9 mouse cellular contexts compared by ENCODE assay signal in genomic region chr19:5071077-5071476, GRCm38 (mm10). TPM values are rescaled to one million over a fixed set of nuclear protein-coding genes. Genes with fewer than 3 reads are reported as not detected.
DNase-seq lines count a peak whose midpoint lies in the region; ATAC-seq and TF ChIP-seq lines count a peak whose summit lies in the region.
"Had no signal": no experiment of that assay in that cellular context is flagged by ENCODE, and none has a peak within 500 bp of the region (broad histone marks: within the 10 kb centered on the region; RNA-seq: fewer than 3 reads in every experiment).

No protein-coding gene starts in this region.

- ATAC-seq in lung, embryonic 15.5 days (ENCODE audit: borderline replicate concordance, extremely low read depth, low FRiP score, low TSS enrichment): no peak
- ATAC-seq in forebrain, postnatal 0 days: no peak
- no peak for ATAC-seq in liver, embryonic 14.5 days (ENCODE audit: insufficient read depth)
- no peak for ATAC-seq in stomach, embryonic 16.5 days (ENCODE audit: insufficient read depth, low FRiP score)

- peak overlapping the region; percentile 62 for H3K4me3 ChIP-seq in lung, embryonic 15.5 days
- H3K4me3 ChIP-seq in forebrain, postnatal 0 days (ENCODE audit: low read depth, low read length): peak overlapping the region; percentile 42
- no peak overlapping the region; a peak in 1 of 4 replicates for H3K4me3 ChIP-seq in liver, embryonic 14.5 days (ENCODE audit: insufficient read depth in 1 of 2, low read depth in 2 of 2, low read length in 2 of 2)
- H3K4me3 ChIP-seq in stomach, embryonic 16.5 days (replicated peaks; ENCODE audit: low read length): peak overlapping the region; percentile 69

- peaks cover 50% of the 10 kb centered on the region for H3K27me3 ChIP-seq in lung, embryonic 15.5 days
- no peaks in the 10 kb centered on the region for H3K27me3 ChIP-seq in forebrain, postnatal 0 days (ENCODE audit: insufficient read depth, low read length)
- H3K27me3 ChIP-seq in liver, embryonic 14.5 days (ENCODE audit: control insufficient read depth, insufficient read depth, low read length): peaks cover 16% of the 10 kb centered on the region
- H3K27me3 ChIP-seq in stomach, embryonic 16.5 days (ENCODE audit: control insufficient read depth, insufficient read depth, low read length): no peaks in the 10 kb centered on the region

- no peaks in the 10 kb centered on the region for H3K9me3 ChIP-seq in lung, embryonic 15.5 days
- no peaks in the 10 kb centered on the region for H3K9me3 ChIP-seq in forebrain, postnatal 0 days (ENCODE audit: low read length)
- no peaks in the 10 kb centered on the region for H3K9me3 ChIP-seq in liver, embryonic 14.5 days (ENCODE audit: control insufficient read depth, low read length)
- H3K9me3 ChIP-seq in stomach, embryonic 16.5 days (replicated peaks; ENCODE audit: control insufficient read depth, low read length): no peaks in the 10 kb centered on the region

- peak overlapping the region; percentile 65 for H3K9ac ChIP-seq in lung, embryonic 15.5 days
- H3K9ac ChIP-seq in forebrain, postnatal 0 days: peak overlapping the region; percentile 60
- peak overlapping the region; percentile 49 for H3K9ac ChIP-seq in liver, embryonic 14.5 days (replicated peaks)
- H3K9ac ChIP-seq in stomach, embryonic 16.5 days (ENCODE audit: low read length): peak overlapping the region; percentile 87

- peak overlapping the region; percentile 87 for H3K4me2 ChIP-seq in lung, embryonic 15.5 days
- peak overlapping the region; percentile 83 for H3K4me2 ChIP-seq in forebrain, postnatal 0 days (ENCODE audit: low read depth)
- H3K4me2 ChIP-seq in liver, embryonic 14.5 days (ENCODE audit: low read depth): peak overlapping the region; percentile 77
- H3K4me2 ChIP-seq in stomach, embryonic 16.5 days (ENCODE audit: low read depth, low read length): peak overlapping the region; percentile 77

- peak overlapping the region; percentile 88 for H3K27ac ChIP-seq in lung, embryonic 15.5 days
- H3K27ac ChIP-seq in forebrain, postnatal 0 days (ENCODE audit: low read depth, low read length): peak overlapping the region; percentile 51; the same call in 1 of the 2 replicates
- no peak overlapping the region for H3K27ac ChIP-seq in liver, embryonic 14.5 days
- peak overlapping the region; percentile 89 for H3K27ac ChIP-seq in stomach, embryonic 16.5 days (ENCODE audit: low read length)

- no peaks in the 10 kb centered on the region for H3K36me3 ChIP-seq in lung, embryonic 15.5 days
- H3K36me3 ChIP-seq in forebrain, postnatal 0 days (ENCODE audit: insufficient read depth): no peaks in the 10 kb centered on the region
- H3K36me3 ChIP-seq in liver, embryonic 14.5 days (replicated peaks; ENCODE audit: control insufficient read depth, insufficient read depth, low read depth): no peaks in the 10 kb centered on the region
- H3K36me3 ChIP-seq in stomach, embryonic 16.5 days (ENCODE audit: control insufficient read depth, insufficient read depth, low read length): no peaks in the 10 kb centered on the region

- DNase-seq in lung, postnatal 36 days: no peak
- DNase-seq in forebrain, postnatal 0 days: no peak
- no peak for DNase-seq in liver, embryonic 14.5 days (ENCODE audit: low read depth in 3 of 3, low spot score in 3 of 3)
- no peak for DNase-seq in cerebellum, adult 11-12 months
- no peak for DNase-seq in retina, postnatal 1 day
- no peak for DNase-seq in layer of hippocampus, adult 8-10 months (ENCODE audit: low spot score in 2 of 2)

- no peak for TF ChIP-seq EP300 in liver, embryonic 14.5 days (IDR thresholded peaks at IDR 0.05; ENCODE audit: low read depth)

- peaks cover 55% of the 10 kb centered on the region for H3K4me1 ChIP-seq in lung, embryonic 15.5 days
- peaks cover 17% of the 10 kb centered on the region for H3K4me1 ChIP-seq in forebrain, postnatal 0 days (ENCODE audit: insufficient read depth)
- peaks cover 30 to 31% of the 10 kb centered on the region in 2 experiments for H3K4me1 ChIP-seq in liver, embryonic 14.5 days (replicated peaks; ENCODE audit: control insufficient read depth in 2 of 2, insufficient read depth in 2 of 2, low read length in 1 of 2)
- H3K4me1 ChIP-seq in stomach, embryonic 16.5 days (ENCODE audit: control insufficient read depth, insufficient read depth, low read length): peaks cover 41% of the 10 kb centered on the region

- 6% methylated on average over 11 of the region's 11 CpGs for WGBS in lung, embryonic 15.5 days
- 14% methylated on average over 11 of the region's 11 CpGs for WGBS in forebrain, postnatal 0 days
- WGBS in liver, embryonic 14.5 days (ENCODE audit: insufficient replicate concordance): 24% methylated on average over 11 of the region's 11 CpGs
- 10% methylated on average over 11 of the region's 11 CpGs for WGBS in stomach, embryonic 16.5 days

- TF ChIP-seq CTCF in forebrain, postnatal 0 days (IDR thresholded peaks at IDR 0.05; ENCODE audit: low read depth): no peak
- no peak for TF ChIP-seq CTCF in liver, embryonic 14.5 days (IDR thresholded peaks at IDR 0.05; ENCODE audit: low read depth)

RNA-seq across cellular contexts. Expression of gene Cd248, which starts 3.2 kb away (rescaled TPM):
- polyA plus RNA-seq in lung, embryonic 15.5 days (2015; fragmentation: Nextera tagmentation; extraction: Ambion mirVana): 71.7 and 72.4 TPM in 2 replicates
- total RNA-seq in forebrain, postnatal 0 days (2014; rRNA removed): 11.8 and 20.8 TPM in 2 replicates
- 16.3 and 18.1 TPM in 2 replicates for polyA plus RNA-seq in forebrain, postnatal 0 days (2015; fragmentation: Nextera tagmentation; extraction: Ambion mirVana)
- polyA plus RNA-seq in liver, embryonic 14.5 days (2012; rRNA removed): 1.7 and 2.0 TPM in 2 replicates
- 2.8 and 3.4 TPM in 2 replicates for polyA plus RNA-seq in liver, embryonic 14.5 days (2014; fragmentation: Nextera tagmentation; extraction: Ambion mirVana)
- 69.8 and 76.9 TPM in 2 replicates for polyA plus RNA-seq in stomach, embryonic 16.5 days (2015; fragmentation: Nextera tagmentation; extraction: Ambion mirVana)
- 1 to 10 TPM; 3.7 to 5.6 (median 4.4) TPM for total RNA-seq in layer of hippocampus, adult 8-10 months (2022)

RNA-seq across cellular contexts. Expression of gene Tmem151a, which starts 14.3 kb away (rescaled TPM):
- 3.4 and 4.6 TPM in 2 replicates for polyA plus RNA-seq in lung, embryonic 15.5 days (2015; fragmentation: Nextera tagmentation; extraction: Ambion mirVana)
- 22.6 and 37.0 TPM in 2 replicates for total RNA-seq in forebrain, postnatal 0 days (2014; rRNA removed)
- polyA plus RNA-seq in forebrain, postnatal 0 days (2015; fragmentation: Nextera tagmentation; extraction: Ambion mirVana): 40.6 and 46.2 TPM in 2 replicates
- 0.18 and 0.21 TPM in 2 replicates for polyA plus RNA-seq in liver, embryonic 14.5 days (2012; rRNA removed)
- 0.25 and 0.28 TPM in 2 replicates for polyA plus RNA-seq in liver, embryonic 14.5 days (2014; fragmentation: Nextera tagmentation; extraction: Ambion mirVana)
- polyA plus RNA-seq in stomach, embryonic 16.5 days (2015; fragmentation: Nextera tagmentation; extraction: Ambion mirVana): 4.9 and 6.8 TPM in 2 replicates
- total RNA-seq in layer of hippocampus, adult 8-10 months (2022): 100 to 1,000 TPM; 104 to 117 (median 106) TPM
- total RNA-seq: common myeloid progenitor, adult 5-6 weeks had no signal

RNA-seq across cellular contexts. Expression of gene Yif1a, which starts 17.3 kb away (rescaled TPM):
- 94.5 and 96.8 TPM in 2 replicates for polyA plus RNA-seq in lung, embryonic 15.5 days (2015; fragmentation: Nextera tagmentation; extraction: Ambion mirVana)
- 44.6 and 54.9 TPM in 2 replicates for total RNA-seq in forebrain, postnatal 0 days (2014; rRNA removed)
- 50.5 and 59.9 TPM in 2 replicates for polyA plus RNA-seq in forebrain, postnatal 0 days (2015; fragmentation: Nextera tagmentation; extraction: Ambion mirVana)
- polyA plus RNA-seq in liver, embryonic 14.5 days (2012; rRNA removed): 34.7 and 37.0 TPM in 2 replicates
- 58.6 and 60.0 TPM in 2 replicates for polyA plus RNA-seq in liver, embryonic 14.5 days (2014; fragmentation: Nextera tagmentation; extraction: Ambion mirVana)
- polyA plus RNA-seq in stomach, embryonic 16.5 days (2015; fragmentation: Nextera tagmentation; extraction: Ambion mirVana): 110 and 123 TPM in 2 replicates
- 10 to 100 TPM; 21.4 to 29.8 (median 25.9) TPM for total RNA-seq in layer of hippocampus, adult 8-10 months (2022)

RNA-seq across cellular contexts. Expression of gene Rin1, which starts 20.8 kb away (rescaled TPM):
- 2.7 and 2.9 TPM in 2 replicates for polyA plus RNA-seq in lung, embryonic 15.5 days (2015; fragmentation: Nextera tagmentation; extraction: Ambion mirVana)
- total RNA-seq in forebrain, postnatal 0 days (2014; rRNA removed): 3.0 and 9.8 TPM in 2 replicates
- polyA plus RNA-seq in forebrain, postnatal 0 days (2015; fragmentation: Nextera tagmentation; extraction: Ambion mirVana): 1.7 and 2.4 TPM in 2 replicates
- polyA plus RNA-seq in liver, embryonic 14.5 days (2012; rRNA removed): 0.42 and 0.54 TPM in 2 replicates
- polyA plus RNA-seq in liver, embryonic 14.5 days (2014; fragmentation: Nextera tagmentation; extraction: Ambion mirVana): 0.13 and 0.28 TPM in 2 replicates
- 4.5 and 4.9 TPM in 2 replicates for polyA plus RNA-seq in stomach, embryonic 16.5 days (2015; fragmentation: Nextera tagmentation; extraction: Ambion mirVana)
- 100 to 1,000 TPM in 1 of 4 experiments, 10 to 100 TPM in 3; 89.3 to 115 (median 96.8) TPM for total RNA-seq in layer of hippocampus, adult 8-10 months (2022)

RNA-seq across cellular contexts. Expression of gene Cnih2, which starts 27.2 kb away (rescaled TPM):
- polyA plus RNA-seq in lung, embryonic 15.5 days (2015; fragmentation: Nextera tagmentation; extraction: Ambion mirVana): 8.6 and 9.0 TPM in 2 replicates
- 567 and 663 TPM in 2 replicates for total RNA-seq in forebrain, postnatal 0 days (2014; rRNA removed)
- polyA plus RNA-seq in forebrain, postnatal 0 days (2015; fragmentation: Nextera tagmentation; extraction: Ambion mirVana): 563 and 604 TPM in 2 replicates
- 0.63 and 1.0 TPM in 2 replicates for polyA plus RNA-seq in liver, embryonic 14.5 days (2012; rRNA removed)
- 0.50 and 0.73 TPM in 2 replicates for polyA plus RNA-seq in liver, embryonic 14.5 days (2014; fragmentation: Nextera tagmentation; extraction: Ambion mirVana)
- polyA plus RNA-seq in stomach, embryonic 16.5 days (2015; fragmentation: Nextera tagmentation; extraction: Ambion mirVana): 5.8 and 7.4 TPM in 2 replicates
- total RNA-seq in layer of hippocampus, adult 8-10 months (2022): 100 to 1,000 TPM; 417 to 436 (median 422) TPM

Comparison
In these comparisons a context has a peak if more than half of its experiments do, and no peak if none do; other contexts are left out.
1. H3K4me3 ChIP-seq: peak in lung, embryonic 15.5 days (single experiment), forebrain, postnatal 0 days (single experiment) and stomach, embryonic 16.5 days (single experiment); none in liver, embryonic 14.5 days (0 of 2).
2. Peak in every context shown above with its lines, with median percentiles within 50 percentile points of each other: H3K4me2 ChIP-seq and H3K9ac ChIP-seq.